Mouse (Mus musculus) hindbrain, embryonic 10.5 days (tissue): ENCODE data around the gene Susd6. TPM values are rescaled to one million over a fixed set of nuclear protein-coding genes. Genes with fewer than 3 reads are reported as not detected.

Source experiments
- DNase-seq: peaks from one replicate; pipeline ENCODE4 v3.0.0-alpha.2; 2017; ENCODE audit warnings: low spot score
- H3K27ac ChIP-seq: fragments of 300-500 bp; sonication (generic); 2 replicates; pipeline ENCODE4 v1.5.1; 2016; ENCODE audit warnings: mild to moderate bottlenecking, moderate library complexity
- H3K27me3 ChIP-seq: fragments of 300-500 bp; sonication (generic); 2 replicates; pipeline ENCODE4 v1.6.1; 2016; ENCODE audit warnings: mild to moderate bottlenecking; ENCODE audit not compliant: poor library complexity, insufficient read depth, severe bottlenecking
- H3K36me3 ChIP-seq: fragments of 300-500 bp; sonication (generic); 2 replicates; pipeline ENCODE4 v1.6.1; 2016; ENCODE audit warnings: mild to moderate bottlenecking, moderate library complexity
- H3K4me1 ChIP-seq: fragments of 300-500 bp; sonication (generic); replicated peaks from 2 replicates; pipeline ENCODE4 v1.6.1; 2016; ENCODE audit warnings: mild to moderate bottlenecking
- H3K4me3 ChIP-seq: fragments of 300-500 bp; sonication (generic); 2 replicates; pipeline ENCODE4 v1.5.1; 2016; ENCODE audit warnings: mild to moderate bottlenecking, moderate library complexity
- H3K9me3 ChIP-seq: fragments of 300-500 bp; sonication (generic); 2 replicates; pipeline ENCODE4 v1.6.1; 2016; ENCODE audit warnings: mild to moderate bottlenecking, moderate library complexity
- WGBS: fragments of 180-500 bp; shearing (Covaris S2); methylation state at CpG from one replicate; pipeline ENCODE4 v1.1.7; 2016; 5-methylcytosine and 5-hydroxymethylcytosine counted together
- polyA plus RNA-seq: library from polyadenylated mRNA; unstranded; fragments of >200 nt; fragmentation: Nextera tagmentation; extraction: Ambion mirVana; gene quantifications from 2 replicates; pipeline ENCODE4 v1.2.1, GENCODE M21; 2016

Susd6 gene
- polyA plus RNA-seq, 1 experiment from 2014 or later, result 15.9 TPM

DNA sequence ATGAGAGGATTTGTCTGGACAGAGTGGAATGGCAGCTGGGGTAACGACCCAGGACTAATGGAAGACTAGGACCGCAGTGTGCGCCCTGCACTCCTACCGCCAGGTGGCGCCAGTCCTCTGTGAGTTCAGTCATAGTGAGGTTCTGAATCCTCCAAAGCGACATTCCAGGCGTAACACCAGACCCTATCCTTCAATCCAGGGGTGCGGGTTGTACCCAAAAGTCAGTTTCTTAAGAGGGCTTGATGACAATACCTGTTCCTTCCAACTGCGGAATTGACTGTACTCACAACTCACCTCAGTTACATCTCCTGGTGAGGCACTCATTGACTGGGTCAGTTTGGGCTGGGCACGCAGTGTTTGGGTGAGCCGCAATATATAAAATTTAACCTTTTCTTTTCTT lies 20.6 kb upstream of the Susd6 start:
- H3K9me3 ChIP-seq, result no peaks in the 10 kb centered on the region
- no peaks in the 10 kb centered on the region for H3K36me3 ChIP-seq
- WGBS, result 20% methylated on average over 11 of the region's 11 CpGs
- DNase-seq, result peak; percentile 88
- no peak overlapping the region for H3K4me3 ChIP-seq
- H3K27me3 ChIP-seq, result no peaks in the 10 kb centered on the region
- no peak overlapping the region for H3K27ac ChIP-seq
- H3K4me1 ChIP-seq, result no peaks in the 10 kb centered on the region

DNA sequence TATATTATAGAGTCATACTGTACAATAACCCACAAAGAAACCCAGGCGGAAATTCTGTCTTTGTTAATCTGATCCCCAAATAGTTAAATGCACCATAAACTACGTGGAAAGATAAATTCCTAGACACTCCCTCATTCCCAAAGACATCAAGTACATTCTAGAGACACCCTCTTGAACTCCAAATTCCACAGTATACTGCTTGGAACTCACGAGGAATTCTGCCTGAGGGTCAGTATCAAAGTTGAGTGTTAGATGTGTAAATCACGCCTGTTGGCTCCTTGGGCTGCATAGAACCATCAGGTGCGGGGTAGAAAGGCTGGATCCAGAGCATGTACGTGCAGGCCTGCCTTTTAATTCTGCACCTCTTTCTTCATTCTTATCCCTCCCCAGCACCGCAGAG lies 15.5 kb upstream of the Susd6 start:
- no peak overlapping the region for H3K27ac ChIP-seq
- H3K27me3 ChIP-seq, result no peaks in the 10 kb centered on the region
- DNase-seq, result no peak
- H3K4me3 ChIP-seq, result no peak overlapping the region
- H3K9me3 ChIP-seq, result no peaks in the 10 kb centered on the region
- no peaks in the 10 kb centered on the region for H3K36me3 ChIP-seq
- 74% methylated on average over 7 of the region's 7 CpGs for WGBS
- H3K4me1 ChIP-seq, result 0 out of 2 replicates have a peak, but pooled peaks cover 4% of the 10 kb centered on the region

DNA sequence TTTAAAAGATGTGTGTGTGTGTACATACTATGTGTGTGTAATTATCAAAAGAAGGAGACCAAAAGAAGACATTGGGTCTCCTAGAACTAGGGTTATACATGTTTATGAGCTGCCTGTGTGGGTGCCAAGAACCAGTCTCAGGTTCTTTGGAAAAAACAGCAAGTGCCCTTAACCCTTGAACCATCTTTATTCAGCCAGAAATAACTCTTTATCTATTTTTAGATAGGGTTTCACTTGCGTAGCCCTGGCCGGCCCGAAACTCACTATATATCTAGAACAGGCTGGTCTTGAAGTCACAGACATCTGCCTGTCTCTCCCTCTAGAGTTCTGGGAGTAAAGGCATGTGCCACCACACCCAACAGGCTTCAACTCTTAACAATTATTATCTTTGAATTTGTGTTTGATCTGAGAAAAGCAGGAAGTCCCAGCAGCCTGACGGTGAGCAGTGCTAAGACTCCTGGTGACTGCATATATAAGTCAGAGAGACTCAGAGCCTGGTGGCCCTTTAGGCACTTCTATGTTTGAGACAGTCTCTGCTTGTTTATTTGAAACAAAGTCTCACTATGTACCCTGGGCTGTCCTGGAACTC lies 14.2 kb upstream of the Susd6 start:
- no peak for DNase-seq
- no peaks in the 10 kb centered on the region for H3K36me3 ChIP-seq
- no peak overlapping the region for H3K27ac ChIP-seq
- H3K9me3 ChIP-seq, result no peaks in the 10 kb centered on the region
- 0 out of 2 replicates have a peak, but pooled peaks cover 4% of the 10 kb centered on the region for H3K4me1 ChIP-seq
- no peak overlapping the region for H3K4me3 ChIP-seq
- 91% methylated on average over 4 of the region's 4 CpGs for WGBS
- H3K27me3 ChIP-seq, result no peaks in the 10 kb centered on the region

DNA sequence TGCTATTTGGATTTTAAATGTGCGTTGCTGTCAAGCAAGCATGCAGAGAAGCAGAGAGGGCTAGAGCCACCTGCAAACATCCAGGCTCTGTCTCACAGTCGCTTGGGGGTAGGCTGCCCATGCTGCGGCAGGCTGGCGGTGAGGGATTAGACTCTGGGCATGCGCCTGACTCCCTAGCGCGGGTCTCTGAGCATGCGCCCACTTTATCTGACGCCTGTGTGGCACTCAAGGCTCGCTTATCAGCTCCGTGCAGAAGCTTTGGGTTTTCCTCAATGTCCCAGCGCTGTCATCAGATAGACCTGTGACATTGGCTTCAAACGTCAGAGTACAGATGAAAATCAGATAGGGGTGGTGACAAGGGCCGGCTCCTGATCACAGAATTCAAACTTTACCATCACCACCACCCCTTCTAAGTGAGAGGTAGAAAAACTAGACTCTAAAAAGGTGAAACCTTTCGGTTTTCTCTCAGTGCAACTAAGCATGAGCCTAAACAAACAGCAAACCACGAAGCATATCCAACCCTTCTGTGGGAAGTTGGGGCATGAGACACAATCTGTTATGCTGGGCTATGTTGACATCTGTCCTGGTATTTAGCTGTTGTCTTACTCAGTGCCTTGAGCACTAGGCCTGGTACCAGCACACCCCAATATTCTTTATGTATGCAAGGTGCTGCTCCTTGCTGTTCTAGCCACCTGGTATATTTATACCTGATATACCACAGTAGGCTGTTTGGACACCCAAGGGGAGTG lies 11.9 kb upstream of the Susd6 start:
- H3K27ac ChIP-seq, result no peak overlapping the region
- no peak for DNase-seq
- H3K4me3 ChIP-seq, result no peak overlapping the region
- H3K4me1 ChIP-seq, result 0 out of 2 replicates have a peak, but pooled peaks cover 4% of the 10 kb centered on the region
- no peaks in the 10 kb centered on the region for H3K9me3 ChIP-seq
- no peaks in the 10 kb centered on the region for H3K27me3 ChIP-seq
- no peaks in the 10 kb centered on the region for H3K36me3 ChIP-seq
- WGBS, result 81% methylated on average over 16 of the region's 16 CpGs

DNA sequence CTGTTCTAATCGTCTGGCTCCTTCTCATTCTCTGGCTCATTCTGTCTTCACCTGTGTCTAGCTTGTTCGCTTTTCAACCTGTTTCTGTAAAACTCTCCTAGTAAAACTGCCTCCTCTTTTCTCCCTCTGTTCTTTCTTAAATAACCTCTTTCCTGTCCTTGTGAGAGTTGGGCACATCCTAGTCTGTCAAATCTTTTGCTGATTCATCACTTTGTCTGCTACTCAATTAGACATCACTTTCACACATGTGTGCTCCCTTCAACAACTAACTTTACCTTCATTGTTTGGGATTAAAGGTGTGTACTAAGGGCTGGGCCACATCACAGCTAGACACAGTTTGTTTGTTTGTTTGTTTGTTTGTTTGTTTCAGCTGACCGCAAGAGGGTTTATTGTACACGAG lies 10.6 kb upstream of the Susd6 start:
- no peak for DNase-seq
- H3K27me3 ChIP-seq, result no peaks in the 10 kb centered on the region
- no peaks in the 10 kb centered on the region for H3K36me3 ChIP-seq
- WGBS, result 93% methylated on average over 4 of the region's 4 CpGs
- H3K9me3 ChIP-seq, result no peaks in the 10 kb centered on the region
- H3K4me1 ChIP-seq, result 0 out of 2 replicates have a peak, but pooled peaks cover 4% of the 10 kb centered on the region
- H3K4me3 ChIP-seq, result no peak overlapping the region
- H3K27ac ChIP-seq, result no peak overlapping the region

DNA sequence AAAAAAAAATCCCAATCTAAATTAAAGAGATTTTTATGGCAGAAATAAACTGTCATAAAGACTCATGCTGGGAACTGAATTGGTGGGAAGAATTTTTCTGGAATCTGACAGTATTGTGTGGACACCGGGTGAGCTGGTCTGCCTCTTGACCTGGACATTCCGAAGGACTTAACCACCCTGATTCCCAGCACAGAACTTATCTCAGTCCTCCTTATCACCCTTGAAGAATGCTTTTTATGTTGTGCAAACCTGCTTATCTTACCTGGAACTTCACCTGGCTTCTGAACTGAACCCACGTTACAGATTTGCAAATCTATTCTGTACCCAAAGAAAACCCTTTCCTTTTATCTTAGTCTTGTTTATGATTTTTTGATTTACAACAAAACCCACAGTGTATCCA lies 8.1 kb upstream of the Susd6 start:
- Histone ChIP-seq H3K4me1 (no peaks in the 10 kb centered on the region), H3K27me3 (0 out of 2 replicates have a peak, but pooled peaks cover 3% of the 10 kb centered on the region), H3K9me3 (no peaks in the 10 kb centered on the region), H3K36me3 (no peaks in the 10 kb centered on the region), H3K27ac (no peak overlapping the region), H3K4me3 (no peak overlapping the region)
- DNase-seq, result no peak
- WGBS, result 88% methylated on average over 3 of the region's 3 CpGs

DNA sequence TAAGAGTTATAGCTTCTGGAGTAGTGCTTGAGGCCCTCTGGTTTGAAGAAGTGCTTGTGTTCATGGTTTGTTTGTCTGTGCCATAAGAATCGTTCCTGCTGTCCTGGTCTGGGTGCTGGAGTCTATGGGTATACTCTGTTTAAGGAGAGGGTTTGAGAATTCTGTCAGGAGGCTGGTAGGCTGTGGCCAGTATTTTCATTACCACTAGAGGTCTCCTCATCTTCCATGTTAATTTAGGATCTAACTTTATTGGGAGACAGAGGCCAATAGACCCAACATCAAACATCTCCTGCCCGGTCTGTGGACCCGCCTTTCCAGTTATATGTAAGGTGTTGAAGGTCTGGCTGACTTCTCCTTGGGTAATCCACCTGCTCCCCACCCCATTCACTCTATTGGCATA lies 7.4 kb upstream of the Susd6 start:
- H3K27me3 ChIP-seq, result peaks cover 3% of the 10 kb centered on the region; the same call in 1 of the 2 replicates
- no peaks in the 10 kb centered on the region for H3K36me3 ChIP-seq
- 52% methylated on average over 3 of the region's 3 CpGs for WGBS
- no peak overlapping the region for H3K4me3 ChIP-seq
- no peaks in the 10 kb centered on the region for H3K9me3 ChIP-seq
- no peak for DNase-seq
- H3K4me1 ChIP-seq, result no peaks in the 10 kb centered on the region
- no peak overlapping the region for H3K27ac ChIP-seq

DNA sequence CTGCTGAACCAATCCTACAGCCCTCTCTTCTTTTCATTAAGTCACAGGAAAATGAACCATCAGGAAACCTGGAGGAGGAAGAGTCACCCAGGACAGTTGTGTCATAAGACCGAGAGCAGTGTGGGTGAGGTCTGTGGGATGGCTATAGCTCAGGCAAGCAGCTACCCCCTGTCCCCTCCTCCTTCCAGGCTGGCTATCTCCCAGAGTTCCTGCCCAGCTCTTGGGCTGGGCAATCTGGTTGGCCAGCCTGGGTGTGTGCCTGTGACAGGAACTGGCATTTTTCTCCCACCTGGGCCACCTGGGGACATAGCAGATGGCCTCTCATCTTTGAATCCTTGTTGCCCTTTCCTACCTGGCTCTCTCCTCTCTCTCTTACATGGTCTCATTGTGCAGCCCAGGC lies 6.4 kb upstream of the Susd6 start:
- H3K9me3 ChIP-seq, result no peaks in the 10 kb centered on the region
- peaks cover 3% of the 10 kb centered on the region; the same call in 1 of the 2 replicates for H3K27me3 ChIP-seq
- H3K27ac ChIP-seq, result no peak overlapping the region
- no peak for DNase-seq
- no peaks in the 10 kb centered on the region for H3K4me1 ChIP-seq
- 82% methylated on average over 1 of the region's 1 CpGs for WGBS
- no peak overlapping the region for H3K4me3 ChIP-seq
- H3K36me3 ChIP-seq, result no peaks in the 10 kb centered on the region

DNA sequence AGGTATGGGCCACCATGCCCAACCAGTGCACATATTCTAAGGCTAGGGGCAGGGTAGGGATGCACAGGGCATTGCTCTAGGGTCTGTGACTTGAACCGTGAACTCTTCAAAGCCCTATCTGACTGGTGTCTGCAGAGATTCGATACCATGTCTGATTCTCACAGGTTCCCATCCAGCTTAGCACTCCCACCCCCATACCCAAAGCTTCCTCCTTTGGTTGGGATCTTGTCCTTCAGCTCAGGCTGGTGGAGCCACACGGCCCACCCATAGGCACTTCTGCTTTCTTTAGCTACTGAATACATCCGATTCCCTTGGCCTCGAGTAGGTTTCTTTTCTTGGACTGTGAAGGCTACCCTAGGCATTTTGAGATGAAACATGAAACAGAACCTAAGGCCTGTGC lies 5.3 kb upstream of the Susd6 start:
- Histone ChIP-seq H3K9me3 (no peaks in the 10 kb centered on the region), H3K27me3 (peaks cover 3% of the 10 kb centered on the region; the same call in 1 of the 2 replicates), H3K4me3 (no peak overlapping the region), H3K4me1 (peaks cover 5% of the 10 kb centered on the region), H3K36me3 (no peaks in the 10 kb centered on the region), H3K27ac (no peak overlapping the region)
- WGBS, result 91% methylated on average over 5 of the region's 5 CpGs
- DNase-seq, result no peak

DNA sequence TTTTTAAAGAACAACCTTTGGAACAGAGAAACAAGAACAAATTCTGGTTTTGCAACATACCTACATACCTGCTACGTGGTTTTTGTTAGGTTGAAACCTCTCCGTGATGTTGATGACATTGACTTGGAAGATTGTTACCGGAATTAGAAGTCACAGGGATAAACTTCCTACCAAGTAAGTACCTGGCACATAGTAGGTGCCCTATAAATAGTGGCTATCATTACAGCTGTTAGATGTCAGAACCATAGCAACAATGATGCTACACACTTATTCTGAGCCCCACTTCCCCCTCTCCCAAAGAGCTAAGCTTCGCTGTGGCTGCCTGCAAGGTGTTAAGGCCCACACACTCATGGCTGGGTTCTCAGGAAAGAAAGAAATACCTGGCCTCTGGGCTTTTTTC lies 4.7 kb upstream of the Susd6 start:
- H3K4me3 ChIP-seq, result no peak overlapping the region

DNA sequence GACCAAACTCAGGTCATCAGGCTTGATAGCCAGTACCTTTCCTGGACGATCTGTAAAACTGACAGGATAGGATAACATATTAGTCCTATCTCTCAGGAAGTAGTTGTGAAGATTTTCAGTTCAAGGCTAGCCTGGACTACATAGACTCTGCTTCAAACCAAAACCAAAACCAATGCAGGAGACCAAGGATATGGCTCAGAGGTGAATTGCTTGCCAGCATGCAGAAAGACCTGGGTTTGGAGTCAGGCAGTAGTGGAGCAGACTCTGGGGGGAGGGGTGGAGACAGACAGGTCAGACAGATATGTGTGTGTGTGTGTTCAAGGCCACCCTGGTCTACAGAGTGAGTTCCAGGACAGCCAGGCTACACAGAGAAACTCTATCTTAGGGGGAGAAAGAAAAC lies 3.7 kb upstream of the Susd6 start:
- DNase-seq, result no peak
- Histone ChIP-seq H3K27ac (no peak overlapping the region), H3K9me3 (no peaks in the 10 kb centered on the region), H3K4me1 (peaks cover 18% of the 10 kb centered on the region), H3K36me3 (no peaks in the 10 kb centered on the region), H3K27me3 (peaks cover 3% of the 10 kb centered on the region; the same call in 1 of the 2 replicates), H3K4me3 (no peak overlapping the region)
- 81% methylated on average over 1 of the region's 1 CpGs for WGBS

More for the DNA sequence above, 4.7 kb upstream of the Susd6 start:
- Histone ChIP-seq H3K36me3 (no peaks in the 10 kb centered on the region), H3K9me3 (no peaks in the 10 kb centered on the region), H3K4me1 (peaks cover 11% of the 10 kb centered on the region), H3K27me3 (peaks cover 3% of the 10 kb centered on the region; the same call in 1 of the 2 replicates), H3K27ac (no peak overlapping the region)
- no peak for DNase-seq
- 89% methylated on average over 4 of the region's 4 CpGs for WGBS

DNA sequence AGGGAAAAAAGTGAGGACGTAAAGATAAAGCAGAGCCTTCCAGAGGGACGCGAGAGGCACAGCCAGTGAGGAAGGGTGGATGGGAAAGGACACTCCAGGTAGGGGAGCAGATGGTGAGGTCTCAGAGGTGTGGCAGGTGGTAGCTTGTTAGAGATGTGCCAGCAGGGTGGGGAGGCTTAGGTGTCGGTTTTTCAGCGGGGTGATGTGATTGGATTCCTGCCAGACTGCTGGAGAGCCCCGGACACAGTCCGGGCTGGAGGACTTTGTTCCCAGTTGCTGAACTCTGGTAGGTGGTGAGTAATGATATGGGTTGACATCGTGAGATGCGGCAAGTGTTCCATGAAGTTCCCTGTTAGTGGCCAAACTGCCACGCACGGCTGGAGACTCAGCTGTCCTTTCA lies 2.7 kb upstream of the Susd6 start:
- DNase-seq, result no peak
- Histone ChIP-seq H3K4me1 (peaks cover 28% of the 10 kb centered on the region), H3K9me3 (no peaks in the 10 kb centered on the region)

DNA sequence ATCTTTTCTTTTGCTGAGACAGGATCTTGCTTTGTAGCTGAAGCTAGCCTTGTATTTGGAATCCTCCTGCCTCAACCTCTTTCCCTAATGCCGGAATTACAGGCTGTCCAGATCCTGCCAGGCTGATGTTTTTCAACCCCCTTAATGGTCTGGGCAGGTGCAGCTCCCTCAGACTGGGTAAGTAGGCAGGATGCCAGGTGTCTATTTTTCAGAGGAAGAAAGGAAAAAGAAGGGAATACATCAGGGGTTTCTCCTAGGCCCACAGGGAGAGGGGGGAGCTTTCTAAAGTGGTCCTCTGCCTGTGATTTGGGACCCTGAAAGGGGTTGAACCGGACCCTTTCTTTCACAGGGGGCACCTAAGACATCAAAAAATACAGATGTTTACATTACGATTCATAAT lies 2.1 kb upstream of the Susd6 start:
- 89% methylated on average over 3 of the region's 3 CpGs for WGBS

More for the DNA sequence above, 2.7 kb upstream of the Susd6 start:
- Histone ChIP-seq H3K36me3 (no peaks in the 10 kb centered on the region), H3K27me3 (peaks cover 3% of the 10 kb centered on the region; the same call in 1 of the 2 replicates), H3K4me3 (no peak overlapping the region), H3K27ac (no peak overlapping the region)
- 58% methylated on average over 11 of the region's 11 CpGs for WGBS

More for the DNA sequence above, 2.1 kb upstream of the Susd6 start:
- H3K36me3 ChIP-seq, result no peaks in the 10 kb centered on the region
- peaks cover 3% of the 10 kb centered on the region; the same call in 1 of the 2 replicates for H3K27me3 ChIP-seq
- H3K4me1 ChIP-seq, result peaks cover 33% of the 10 kb centered on the region
- no peak overlapping the region for H3K4me3 ChIP-seq
- no peaks in the 10 kb centered on the region for H3K9me3 ChIP-seq
- DNase-seq, result no peak
- no peak overlapping the region for H3K27ac ChIP-seq
